Mouse (Mus musculus) CH12.LX (cell line): ENCODE data around the gene Etv2. TPM values are rescaled to one million over a fixed set of nuclear protein-coding genes. Genes with fewer than 3 reads are reported as not detected.

Experiments
- DNase-seq: peaks from one replicate; pipeline ENCODE4 v3.0.0-alpha.2; 2013; ENCODE audit errors: extremely low read depth
- H3K27ac ChIP-seq: 2 replicates; pipeline ENCODE4 v1.5.1; 2012; ENCODE audit warnings: low read depth, mild to moderate bottlenecking, control low read depth, moderate library complexity; ENCODE audit not compliant: insufficient read depth
- H3K27me3 ChIP-seq: replicated peaks from 2 replicates; pipeline ENCODE3; 2012; ENCODE audit warnings: inconsistent platforms
- H3K36me3 ChIP-seq, 2 experiments: replicated peaks in 1 of 2; 2 replicates each; pipeline versions ENCODE3 to v1.6.1; 2012; ENCODE audit warnings: inconsistent platforms in 1 of 2, low read length in 1 of 2, mild to moderate bottlenecking in 1 of 2, mixed read lengths in 1 of 2, moderate library complexity in 1 of 2; ENCODE audit not compliant: control insufficient read depth in 1 of 2, insufficient read depth in 1 of 2
- H3K4me1 ChIP-seq, 2 experiments: 2 replicates each; pipeline ENCODE4 v1.6.1; 2012; ENCODE audit warnings: inconsistent platforms in 1 of 2, moderate library complexity in 1 of 2; ENCODE audit not compliant: insufficient read depth in 2 of 2, control insufficient read depth in 1 of 2
- H3K4me2 ChIP-seq: 2 replicates; pipeline ENCODE4 v1.6.1; 2012; ENCODE audit warnings: low read depth, mild to moderate bottlenecking, control low read depth; ENCODE audit not compliant: poor library complexity, insufficient read depth, severe bottlenecking
- H3K4me3 ChIP-seq, 3 experiments: fragments of 150-350 bp in 1 of 3; sonication (generic) in 1 of 3; replicated peaks in 1 of 3; 2 replicates each; pipeline versions ENCODE3 to v1.5.1; 2011 to 2012; ENCODE audit warnings: low read depth in 2 of 3, low read length in 2 of 3, mild to moderate bottlenecking in 2 of 3, moderate library complexity in 2 of 3, control low read depth in 1 of 3, improper control_type of control experiment in 1 of 3, inconsistent platforms in 1 of 3, mixed read lengths in 1 of 3; ENCODE audit not compliant: poor library complexity in 1 of 3
- H3K79me2 ChIP-seq: replicated peaks from 2 replicates; pipeline ENCODE4 v1.6.1; 2012; ENCODE audit warnings: mild to moderate bottlenecking, moderate library complexity; ENCODE audit not compliant: control insufficient read depth, poor library complexity, insufficient read depth, severe bottlenecking; ENCODE audit errors: extremely low read depth
- H3K9ac ChIP-seq: 2 replicates; pipeline ENCODE4 v1.6.1; 2012; ENCODE audit warnings: low read depth, mild to moderate bottlenecking, control low read depth, moderate library complexity; ENCODE audit not compliant: insufficient read depth
- H3K9me3 ChIP-seq: replicated peaks from 2 replicates; pipeline ENCODE3; 2012; ENCODE audit warnings: low read length, inconsistent platforms, mixed read lengths
- BHLHE40 ChIP-seq: IDR thresholded peaks from 2 replicates; pipeline ENCODE4 v1.6.1; 2011; ENCODE audit warnings: mild to moderate bottlenecking, low read depth, low read length, improper control_type of control experiment
- CHD1 ChIP-seq: IDR thresholded peaks from 2 replicates; pipeline ENCODE4 v1.6.1; 2012; ENCODE audit warnings: low read depth, low read length, improper control_type of control experiment, inconsistent platforms
- CHD2 ChIP-seq: IDR thresholded peaks from 2 replicates; pipeline ENCODE4 v1.6.1; 2011; ENCODE audit warnings: low read length, improper control_type of control experiment
- CTCF ChIP-seq, 2 experiments: IDR thresholded peaks in 1 of 2; conservative IDR thresholded peaks in 1 of 2; 2 replicates each; pipeline ENCODE4 v1.5.1; 2011 to 2012; ENCODE audit warnings: low read depth in 2 of 2, low read length in 2 of 2, improper control_type of control experiment in 1 of 2, inconsistent platforms in 1 of 2, mild to moderate bottlenecking in 1 of 2, moderate library complexity in 1 of 2
- E2F4 ChIP-seq: IDR thresholded peaks from 2 replicates; pipeline ENCODE4 v1.6.1; 2011; ENCODE audit warnings: low read depth, low read length, improper control_type of control experiment; ENCODE audit not compliant: insufficient replicate concordance
- ELF1 ChIP-seq: IDR thresholded peaks from 2 replicates; pipeline ENCODE4 v1.6.1; 2014; ENCODE audit warnings: low read depth, mild to moderate bottlenecking, inconsistent platforms, low read length, improper control_type of control experiment
- EP300 ChIP-seq: IDR thresholded peaks from 2 replicates; pipeline ENCODE4 v1.6.1; 2011; ENCODE audit warnings: low read length, improper control_type of control experiment
- ETS1 ChIP-seq: conservative IDR thresholded peaks from 2 replicates; pipeline ENCODE4 v1.6.1; 2012; ENCODE audit warnings: low read depth, mild to moderate bottlenecking, inconsistent platforms, low read length, improper control_type of control experiment, moderate library complexity
- GABPA ChIP-seq: IDR thresholded peaks from 2 replicates; pipeline ENCODE4 v1.6.1; 2012; ENCODE audit warnings: low read depth, low read length, improper control_type of control experiment, inconsistent platforms; ENCODE audit not compliant: insufficient replicate concordance
- HCFC1 ChIP-seq: IDR thresholded peaks from 2 replicates; pipeline ENCODE4 v1.6.1; 2012; ENCODE audit warnings: low read depth, mild to moderate bottlenecking, inconsistent platforms, low read length, improper control_type of control experiment
- IRF4 ChIP-seq: IDR thresholded peaks from 2 replicates; pipeline ENCODE4 v1.6.1; 2014; ENCODE audit warnings: low read depth, mild to moderate bottlenecking, inconsistent platforms, low read length, improper control_type of control experiment
- JUN ChIP-seq: IDR thresholded peaks from 2 replicates; pipeline ENCODE4 v1.6.1; 2011; ENCODE audit warnings: low read depth, mild to moderate bottlenecking, low read length, improper control_type of control experiment, moderate library complexity; ENCODE audit not compliant: insufficient read depth
- JUND ChIP-seq: conservative IDR thresholded peaks from 2 replicates; pipeline ENCODE4 v1.6.1; 2011; ENCODE audit warnings: low read depth, low read length, improper control_type of control experiment
- KAT2A ChIP-seq: IDR thresholded peaks from 2 replicates; pipeline ENCODE4 v1.6.1; 2012; ENCODE audit warnings: low read length, improper control_type of control experiment, inconsistent platforms; ENCODE audit not compliant: insufficient replicate concordance
- MAFK ChIP-seq: IDR thresholded peaks from 2 replicates; pipeline ENCODE4 v1.6.1; 2011; ENCODE audit warnings: low read length, improper control_type of control experiment; ENCODE audit not compliant: insufficient replicate concordance
- MAX ChIP-seq: IDR thresholded peaks from 2 replicates; pipeline ENCODE4 v1.6.1; 2011; ENCODE audit warnings: low read length, improper control_type of control experiment
- MAZ ChIP-seq: IDR thresholded peaks from 2 replicates; pipeline ENCODE4 v1.6.1; 2012; ENCODE audit warnings: low read depth, mild to moderate bottlenecking, inconsistent platforms, low read length, improper control_type of control experiment, moderate library complexity
- MEF2A ChIP-seq: IDR thresholded peaks from 2 replicates; pipeline ENCODE4 v1.6.1; 2014; ENCODE audit warnings: low read depth, mild to moderate bottlenecking, inconsistent platforms, low read length, improper control_type of control experiment, borderline replicate concordance
- MXI1 ChIP-seq: IDR thresholded peaks from 2 replicates; pipeline ENCODE4 v1.6.1; 2011; ENCODE audit warnings: mild to moderate bottlenecking, low read depth, low read length, improper control_type of control experiment
- MYC ChIP-seq: IDR thresholded peaks from 2 replicates; pipeline ENCODE4 v1.6.1; 2011; ENCODE audit warnings: low read depth, mild to moderate bottlenecking, improper control_type of control experiment, low read length
- NELFE ChIP-seq: IDR thresholded peaks from 2 replicates; pipeline ENCODE4 v1.6.1; 2011; ENCODE audit warnings: low read depth, low read length, improper control_type of control experiment
- NRF1 ChIP-seq: IDR thresholded peaks from 2 replicates; pipeline ENCODE4 v1.6.1; 2014; ENCODE audit warnings: low read depth, mild to moderate bottlenecking, inconsistent platforms, low read length, improper control_type of control experiment, moderate library complexity
- PAX5 ChIP-seq: IDR thresholded peaks from 2 replicates; pipeline ENCODE4 v1.6.1; 2012; ENCODE audit warnings: low read length, inconsistent platforms, mixed read lengths
- POLR2A ChIP-seq: IDR thresholded peaks from 2 replicates; pipeline ENCODE4 v1.6.1; 2011; ENCODE audit warnings: low read depth, mild to moderate bottlenecking, improper control_type of control experiment, low read length
- POLR2AphosphoS2 ChIP-seq: IDR thresholded peaks from 2 replicates; pipeline ENCODE4 v1.6.1; 2011; ENCODE audit warnings: low read depth, low read length, improper control_type of control experiment
- RAD21 ChIP-seq: IDR thresholded peaks from 2 replicates; pipeline ENCODE4 v1.6.1; 2011; ENCODE audit warnings: low read depth, mild to moderate bottlenecking, low read length, improper control_type of control experiment, moderate library complexity
- RCOR1 ChIP-seq: conservative IDR thresholded peaks from 2 replicates; pipeline ENCODE4 v1.6.1; 2012; ENCODE audit warnings: low read depth, mild to moderate bottlenecking, inconsistent platforms, low read length, improper control_type of control experiment
- SIN3A ChIP-seq: IDR thresholded peaks from 2 replicates; pipeline ENCODE4 v1.6.1; 2012; ENCODE audit warnings: low read length, improper control_type of control experiment, inconsistent platforms
- SMC3 ChIP-seq: IDR thresholded peaks from 2 replicates; pipeline ENCODE4 v1.6.1; 2011; ENCODE audit warnings: low read depth, low read length, improper control_type of control experiment
- TBP ChIP-seq: conservative IDR thresholded peaks from 2 replicates; pipeline ENCODE4 v1.6.1; 2011; ENCODE audit warnings: low read depth, low read length, improper control_type of control experiment
- TCF12 ChIP-seq: IDR thresholded peaks from 2 replicates; pipeline ENCODE4 v1.6.1; 2014; ENCODE audit warnings: low read depth, mild to moderate bottlenecking, inconsistent platforms, low read length, improper control_type of control experiment
- UBTF ChIP-seq: IDR thresholded peaks from 2 replicates; pipeline ENCODE4 v1.6.1; 2012; ENCODE audit warnings: low read depth, mild to moderate bottlenecking, inconsistent platforms, low read length, improper control_type of control experiment, moderate library complexity
- USF1 ChIP-seq: IDR thresholded peaks from 2 replicates; pipeline ENCODE4 v1.6.1; 2014; ENCODE audit warnings: low read depth, mild to moderate bottlenecking, inconsistent platforms, low read length, improper control_type of control experiment
- USF2 ChIP-seq: conservative IDR thresholded peaks from 2 replicates; pipeline ENCODE4 v1.6.1; 2011; ENCODE audit warnings: low read depth, low read length, improper control_type of control experiment
- ZC3H11A ChIP-seq: IDR thresholded peaks from 2 replicates; pipeline ENCODE4 v1.6.1; 2012; ENCODE audit warnings: low read depth, mild to moderate bottlenecking, inconsistent platforms, low read length, improper control_type of control experiment
- ZKSCAN1 ChIP-seq: IDR thresholded peaks from 2 replicates; pipeline ENCODE4 v1.6.1; 2012; ENCODE audit warnings: low read depth, inconsistent platforms, low read length, improper control_type of control experiment, borderline replicate concordance
- ZMIZ1 ChIP-seq: IDR thresholded peaks from 2 replicates; pipeline ENCODE4 v1.6.1; 2012; ENCODE audit warnings: low read depth, mild to moderate bottlenecking, inconsistent platforms, low read length, improper control_type of control experiment
- ZNF384 ChIP-seq: IDR thresholded peaks from 2 replicates; pipeline ENCODE4 v1.6.1; 2012; ENCODE audit warnings: low read depth, low read length, improper control_type of control experiment, inconsistent platforms
- dilution Hi-C: fragments of 300-500 bp; cut with MboI; formaldehyde crosslinking; loops from 2 replicates; pipeline ENCODE4 v1.14.3; 2020; ENCODE audit warnings: low sequenced_read_pairs; ENCODE audit not compliant: extremely low pct_unique_long_range_greater_than_20kb, extremely low pct_ligation_motif_present
- in situ Hi-C: fragments of 300-500 bp; cut with MboI; formaldehyde crosslinking; loops from 3 replicates; pipeline ENCODE4 v1.14.3; 2019; ENCODE audit warnings: low sequenced_read_pairs, low pct_ligation_motif_present, low pct_unique_long_range_greater_than_20kb, mixed read lengths
- polyA plus RNA-seq: library from polyadenylated mRNA; unstranded; fragments of >175 nt; gene quantifications from 2 replicates; pipeline ENCODE4 v1.2.1, GENCODE M21; 2012; ENCODE audit warnings: low read depth; ENCODE audit not compliant: insufficient read length
- total RNA-seq, 2 experiments: library from RNA; depleted of rRNA; stranded (reverse); fragments of 300-350 nt in 1 of 2; fragments of >200 nt in 1 of 2; gene quantifications; 2 replicates each; pipeline ENCODE4 v1.2.3; 2012 to 2014

The Etv2 gene
- total and polyA plus RNA-seq, 3 experiments, result not detected

DNA sequence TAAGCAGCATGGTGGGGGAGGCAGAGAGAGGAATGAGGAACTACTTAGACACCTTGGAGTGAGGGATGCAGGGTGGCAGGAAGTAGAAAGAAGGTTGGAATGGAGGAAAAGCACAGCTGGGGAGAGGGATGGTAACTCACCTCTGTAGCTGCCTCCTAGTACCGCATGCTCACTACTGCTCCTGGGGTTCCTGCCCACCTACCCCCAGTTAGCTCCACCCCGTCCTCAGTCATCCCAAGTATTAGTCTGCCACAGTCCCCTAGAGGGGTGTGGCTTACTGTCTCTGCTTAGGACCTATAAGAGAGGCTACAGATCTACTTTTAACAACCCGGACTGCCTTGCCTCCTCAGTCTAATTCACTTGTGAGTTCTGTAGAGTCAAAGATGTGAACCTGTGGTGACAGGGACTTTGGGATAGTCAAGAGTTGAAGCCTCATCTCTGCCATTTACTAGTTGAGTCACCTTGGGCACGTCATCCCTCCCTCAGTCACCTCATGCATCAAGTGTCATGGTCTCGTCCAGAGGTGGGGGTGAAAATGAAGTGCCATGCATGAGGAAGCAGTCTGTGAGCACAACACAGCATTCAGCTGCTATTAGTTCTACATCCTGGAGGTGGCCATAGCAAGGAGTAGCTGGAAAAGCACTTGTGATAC is 42.8 kb downstream of the Etv2 start:
- H3K4me3 ChIP-seq, result peak overlapping the region; percentile 84 to 93 (median 89)

DNA sequence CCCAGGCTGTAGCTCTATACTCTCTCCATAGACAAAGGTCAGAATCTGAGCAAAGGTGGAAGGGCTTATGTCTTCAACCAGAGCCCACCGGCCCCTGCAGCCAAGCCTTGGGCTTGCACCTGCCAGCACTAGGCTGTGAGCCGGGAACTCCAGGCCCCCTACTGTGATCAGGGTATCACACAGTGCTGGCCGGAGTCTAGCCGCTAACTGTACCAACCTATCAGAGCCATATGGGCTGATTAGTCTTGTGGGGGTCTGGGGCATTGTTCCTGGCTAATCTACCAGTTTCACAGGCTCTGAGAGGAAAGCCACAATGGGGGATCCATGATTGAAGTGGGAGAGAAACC is 44.1 kb downstream of the Etv2 start:
- Histone ChIP-seq H3K4me2 (peak overlapping the region; percentile 93), H3K4me1 (peaks cover 19 to 50% of the 10 kb centered on the region in 2 experiments), H3K27me3 (no peaks in the 10 kb centered on the region), H3K79me2 (peaks cover 52% of the 10 kb centered on the region), H3K27ac (peak overlapping the region; percentile 100; the same call in 1 of the 2 replicates), H3K36me3 (peaks cover 4 to 21% of the 10 kb centered on the region in 2 experiments), H3K4me3 (peak overlapping the region; percentile 84 to 93 (median 89)), H3K9me3 (no peaks in the 10 kb centered on the region), H3K9ac (peak overlapping the region; percentile 74)
- in situ Hi-C loops (no loop called here), dilution Hi-C loops (no loop called here)
- TF ChIP-seq IRF4, result peak; percentile 9; the same call in 1 of the 2 replicates
- no peak; the same call in 1 of the 2 replicates for TF ChIP-seq SIN3A
- TF ChIP-seq SMC3, result no peak
- 0 out of 2 replicates have a peak, but pooled peaks have one; percentile 70 for TF ChIP-seq UBTF
- DNase-seq, result no peak

More for the DNA sequence above, 42.8 kb downstream of the Etv2 start:
- H3K9me3 ChIP-seq, result no peaks in the 10 kb centered on the region
- DNase-seq, result peak; percentile 94
- H3K27me3 ChIP-seq, result no peaks in the 10 kb centered on the region
- peaks cover 39% of the 10 kb centered on the region for H3K79me2 ChIP-seq
- dilution Hi-C loops (no loop called here), in situ Hi-C loops (no loop called here)
- peaks cover 16 to 46% of the 10 kb centered on the region in 2 experiments for H3K4me1 ChIP-seq
- peaks cover 0 to 14% of the 10 kb centered on the region in 2 experiments for H3K36me3 ChIP-seq
- peak overlapping the region; percentile 93 for H3K4me2 ChIP-seq
- TF ChIP-seq TBP (peak; percentile 78), JUN (peak; percentile 46; the same call in 1 of the 2 replicates), SMC3 (no peak; the same call in 1 of the 2 replicates), MYC (peak; percentile 64), SIN3A (peak; percentile 36), IRF4 (peak; percentile 26; the same call in 1 of the 2 replicates), ZMIZ1 (no peak), MAX (peak; percentile 64; the same call in 1 of the 2 replicates), CTCF (conservative IDR thresholded peaks at IDR 0.05 in 1 of 2, IDR thresholded peaks at IDR 0.05 in 1 of 2; ENCODE audit: low read depth in 2 of 2, low read length in 2 of 2) (peak in 1 of 2 experiments; percentile 4; a peak in 1 of 4 replicates), KAT2A (no peak), RCOR1 (no peak), JUND (no peak; the same call in 1 of the 2 replicates), TCF12 (no peak), BHLHE40 (0 out of 2 replicates have a peak, but pooled peaks have one; percentile 26), NELFE (peak; percentile 66), GABPA (no peak), POLR2A (peak; percentile 85), MAFK (no peak), ZNF384 (no peak), EP300 (no peak), RAD21 (no peak), ETS1 (peak; percentile 67), CHD2 (no peak), MAZ (no peak; the same call in 1 of the 2 replicates), UBTF (no peak), MEF2A (no peak), CHD1 (no peak), ZC3H11A (no peak), MXI1 (no peak; the same call in 1 of the 2 replicates), ZKSCAN1 (no peak), POLR2AphosphoS2 (no peak), USF1 (no peak), USF2 (no peak), NRF1 (peak; percentile 63), HCFC1 (no peak), E2F4 (no peak), ELF1 (no peak; the same call in 1 of the 2 replicates), PAX5 (no peak)
- H3K9ac ChIP-seq, result peak overlapping the region; percentile 74
- peak overlapping the region; percentile 100 for H3K27ac ChIP-seq
